Mouse (Mus musculus): Measurements from ENCODE around the gene Serpina11.

The Serpina11 gene

DNA sequence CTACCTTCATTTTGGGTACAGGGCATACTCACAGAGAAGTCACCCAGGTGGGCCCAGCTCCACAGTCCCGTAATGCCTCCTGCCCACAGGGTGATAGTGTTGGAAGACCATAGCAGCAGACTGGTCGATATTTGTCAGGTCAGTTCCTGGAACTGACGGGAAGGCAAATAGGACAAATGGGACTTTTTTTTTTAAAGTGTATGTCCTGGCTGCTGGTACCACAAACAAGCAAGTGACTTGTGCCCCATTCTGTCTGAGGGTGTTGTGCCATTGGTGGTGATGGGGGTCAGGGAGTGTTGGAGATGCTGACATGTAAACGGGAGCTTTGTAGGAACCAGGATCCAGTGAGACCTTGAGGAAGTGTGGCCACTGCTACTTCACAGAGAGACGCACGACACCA is at the start of gene Serpina11:
Serpina11 (minus strand) TSS at position 101 of the 400 bp plus-strand sequence.
- no peak for DNase-seq

DNA sequence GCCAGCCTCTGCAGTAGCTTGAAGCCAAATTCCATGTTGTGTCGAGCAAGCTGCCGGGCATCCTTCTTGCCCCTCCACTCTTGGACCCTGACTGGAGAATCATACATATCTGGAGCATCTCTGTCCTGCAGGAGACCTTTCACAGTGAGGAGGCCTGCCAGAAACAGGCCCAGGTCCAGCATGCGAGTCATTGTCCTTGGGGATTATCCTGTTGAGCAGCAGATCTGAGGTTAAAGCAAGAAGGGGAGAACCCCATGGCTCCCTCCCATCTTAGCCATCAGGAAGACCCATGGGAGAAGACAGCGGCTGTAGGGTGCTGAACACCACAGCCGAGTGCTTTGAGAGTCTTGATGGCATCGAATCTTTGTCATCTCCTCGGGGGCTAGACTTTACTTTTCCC is 48.4 kb upstream of the Serpina11 start:
- no peak for DNase-seq

DNA sequence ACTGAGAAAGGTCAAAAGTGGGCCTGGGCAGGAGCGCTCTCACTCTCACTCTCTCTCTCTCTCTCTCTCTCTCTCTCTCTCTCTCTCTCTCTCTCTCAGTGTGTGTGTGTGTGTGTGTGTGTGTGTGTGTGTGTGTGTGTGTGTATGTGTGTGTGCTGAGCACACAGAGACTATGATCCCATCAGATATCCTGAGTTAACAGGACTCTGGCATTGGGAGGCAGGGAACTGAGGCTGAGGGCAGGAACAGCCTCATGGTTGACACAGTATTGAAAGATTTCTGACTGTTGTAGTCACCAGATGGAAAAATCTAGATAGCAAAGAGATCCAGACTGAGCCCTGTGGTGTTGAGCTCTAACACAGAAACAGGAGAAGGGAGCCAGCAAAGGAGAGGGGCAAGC is 44.0 kb upstream of the Serpina11 start:
- no peak for DNase-seq

DNA sequence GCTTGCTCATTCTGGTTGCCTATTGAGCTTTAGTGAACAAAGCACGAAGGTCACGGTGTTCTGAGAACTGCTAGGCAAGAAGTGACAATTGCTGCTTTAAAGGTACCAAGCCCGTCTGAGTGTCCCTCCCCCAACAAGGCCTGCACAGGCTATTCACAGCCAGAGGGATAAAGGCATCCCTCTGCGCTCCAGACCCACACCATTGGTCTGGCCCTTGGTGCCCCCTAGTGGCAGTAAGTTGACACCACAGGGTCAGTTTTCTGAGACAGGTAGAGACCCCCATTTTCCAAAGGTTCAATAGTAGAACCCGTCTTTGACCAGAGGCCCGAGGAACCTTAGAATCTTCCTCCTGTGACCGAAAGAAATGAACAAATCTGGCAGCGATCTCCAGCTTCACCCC is 40.2 kb upstream of the Serpina11 start:
- DNase-seq, result no peak

DNA sequence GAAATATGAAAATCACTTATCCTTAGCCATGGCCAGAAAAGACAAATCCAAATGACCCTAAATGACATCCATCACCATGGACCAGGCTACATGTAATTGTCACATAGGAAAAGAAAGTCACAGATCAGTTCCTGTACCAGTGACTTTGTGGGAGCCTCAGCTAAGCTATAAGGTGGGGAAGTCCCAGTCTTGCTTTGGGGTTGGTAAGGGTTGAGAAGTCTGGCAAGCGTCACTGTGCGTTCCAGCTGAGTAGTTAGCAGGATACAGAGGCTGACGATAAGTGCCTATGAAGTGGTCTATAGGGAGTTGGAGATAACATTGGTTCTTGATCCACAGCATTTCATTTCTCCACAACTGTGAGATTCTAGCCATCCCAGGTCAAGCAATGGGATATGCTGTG is 25.5 kb upstream of the Serpina11 start:
- DNase-seq, result no peak

DNA sequence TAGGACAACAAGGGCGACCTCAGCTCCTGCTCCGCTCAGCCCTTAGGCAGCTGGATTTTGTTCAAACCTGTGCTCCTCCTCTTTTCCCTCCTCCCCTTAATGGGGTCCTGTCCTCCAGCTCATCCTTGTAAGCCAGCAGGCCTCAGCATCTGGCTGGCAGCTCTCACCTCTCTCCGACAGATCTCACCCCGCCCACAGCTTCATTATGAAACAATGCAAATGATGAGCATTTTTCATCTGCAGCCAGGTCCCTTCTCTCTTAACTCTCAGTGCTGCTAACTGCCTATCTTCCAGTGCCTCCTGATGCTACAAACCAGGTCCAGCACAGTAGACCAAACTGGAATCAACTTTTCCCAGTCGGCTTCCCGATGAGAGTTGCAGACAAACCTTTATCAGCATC is 23.9 kb upstream of the Serpina11 start, which contains the start of gene Serpina9:
Serpina9 (minus strand) TSS at position 136 of the 400 bp plus-strand sequence.
- no peak for DNase-seq

DNA sequence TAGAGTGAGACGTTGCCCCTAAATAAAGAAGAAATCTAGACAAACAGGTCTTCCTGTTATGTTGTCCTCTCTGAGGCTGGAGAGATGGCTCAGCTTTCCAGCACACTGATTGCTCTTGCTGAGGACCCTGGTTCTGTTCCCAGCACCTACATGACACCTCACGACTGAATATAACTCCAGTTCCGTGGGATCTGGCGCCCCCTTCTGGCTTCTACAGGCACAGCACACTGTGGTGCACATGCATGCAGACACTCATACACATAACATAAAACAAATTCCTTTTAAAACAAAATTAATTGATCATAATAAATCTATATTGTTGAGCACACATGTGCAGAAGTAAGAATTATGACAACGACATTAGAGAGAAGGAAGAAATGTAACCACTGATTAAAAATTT is 14.9 kb upstream of the Serpina11 start:
- DNase-seq, result no peak

DNA sequence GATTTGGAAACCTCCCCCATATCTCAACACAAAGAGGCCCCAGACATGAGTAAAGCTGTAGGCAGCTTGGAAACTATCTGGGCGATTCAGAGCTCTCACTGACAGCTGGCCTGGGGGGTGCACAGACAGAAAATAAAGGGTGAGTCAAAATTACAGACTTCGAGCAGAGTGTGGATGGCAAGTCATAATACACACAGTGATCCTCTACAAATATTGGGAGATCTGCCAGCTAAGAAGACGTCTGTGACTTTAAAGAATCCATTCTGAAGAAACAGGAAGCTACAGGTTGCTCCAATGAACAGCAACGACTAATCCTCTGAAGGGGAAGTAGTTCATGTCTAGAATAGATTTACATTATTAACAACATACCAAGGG is 13.5 kb upstream of the Serpina11 start:
- no peak for DNase-seq

DNA sequence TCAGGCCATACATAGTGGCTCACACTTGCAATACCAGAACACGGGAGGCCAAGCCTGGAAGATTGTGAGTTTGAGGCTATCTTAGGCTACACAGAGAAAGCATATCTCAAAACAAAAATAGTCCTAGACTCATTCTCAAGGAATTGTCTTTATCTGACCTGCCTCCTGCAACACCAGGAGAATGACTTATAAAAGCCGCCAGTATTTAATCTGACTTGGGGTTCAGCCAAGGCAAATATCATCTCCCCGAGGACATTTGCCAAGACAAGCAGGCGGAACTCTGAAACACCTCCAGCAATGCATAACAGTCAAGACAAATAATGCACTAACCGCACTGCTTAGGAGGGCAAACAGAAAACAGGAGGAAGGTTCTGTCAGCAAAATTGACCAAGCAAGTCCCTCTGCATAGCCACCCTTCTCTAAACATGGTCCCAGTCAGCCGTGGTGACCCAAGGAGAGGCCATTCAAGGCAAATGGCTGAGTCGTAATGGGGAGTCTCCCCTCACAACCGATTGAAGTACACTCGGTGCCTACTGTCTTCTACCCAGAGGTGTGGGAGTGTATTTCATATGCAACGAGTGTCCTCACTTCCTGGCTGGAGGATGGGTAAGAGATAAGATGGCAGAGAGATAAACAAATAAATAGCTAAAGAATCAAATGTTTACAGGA is 12.9 kb upstream of the Serpina11 start:
- DNase-seq, result no peak

DNA sequence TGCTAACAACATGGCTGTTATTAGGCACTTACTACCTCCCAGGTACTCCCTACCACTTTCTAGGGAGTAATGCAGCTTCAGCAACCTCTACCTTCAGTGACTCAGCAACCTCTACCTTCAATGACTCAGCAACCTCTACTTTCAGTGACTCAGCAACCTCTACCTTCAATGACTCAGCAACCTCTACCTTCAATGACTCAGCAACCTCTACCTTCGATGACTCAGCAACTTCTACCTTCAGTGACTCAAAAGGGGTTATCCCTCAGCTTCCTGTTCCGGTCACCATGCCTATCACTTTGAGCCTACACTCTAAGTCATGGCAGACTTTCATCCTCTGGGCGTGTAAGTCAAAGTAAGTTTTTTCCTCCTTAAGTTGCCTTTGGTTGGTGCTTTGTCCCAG is 10.8 kb upstream of the Serpina11 start:
- DNase-seq, result no peak

DNA sequence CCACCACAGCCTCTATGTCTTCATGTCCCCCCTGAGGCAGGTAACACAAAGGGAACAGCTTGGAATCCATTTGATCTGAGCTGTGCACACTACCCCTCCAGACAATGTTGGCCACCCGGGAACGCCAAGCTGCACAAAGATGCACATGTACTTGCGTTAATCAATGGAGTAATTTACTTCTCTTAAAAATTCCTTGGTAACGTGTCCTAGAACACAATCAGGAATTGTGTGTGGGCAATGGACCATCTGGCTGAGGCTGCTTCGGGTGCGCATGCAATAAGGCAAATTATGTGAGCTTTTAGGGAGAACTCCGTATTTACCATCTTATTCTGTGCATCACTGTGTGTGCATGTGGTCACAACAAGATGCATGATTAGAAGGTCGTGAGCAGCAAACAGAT is 9.9 kb upstream of the Serpina11 start:
- DNase-seq, result no peak

DNA sequence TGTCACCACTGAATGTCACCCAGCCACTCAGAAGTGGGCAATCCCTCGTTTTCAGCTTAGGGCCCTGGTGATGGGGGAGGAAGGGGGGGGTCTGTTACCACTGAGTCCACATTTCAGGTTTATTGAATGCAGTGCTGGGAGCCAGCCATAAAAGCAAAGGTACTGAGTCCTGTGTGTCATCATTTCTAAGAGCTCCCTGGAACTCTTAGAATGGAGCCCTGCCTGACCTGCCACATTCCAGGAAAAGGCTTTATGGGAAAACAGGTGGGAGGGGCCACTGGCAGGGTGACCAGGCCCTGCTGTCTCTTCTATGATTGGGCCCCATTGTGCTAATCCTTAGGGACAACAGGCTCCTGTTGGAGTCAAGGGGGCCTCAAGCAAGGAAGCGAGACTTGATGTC is 6.8 kb upstream of the Serpina11 start:
- DNase-seq, result no peak

DNA sequence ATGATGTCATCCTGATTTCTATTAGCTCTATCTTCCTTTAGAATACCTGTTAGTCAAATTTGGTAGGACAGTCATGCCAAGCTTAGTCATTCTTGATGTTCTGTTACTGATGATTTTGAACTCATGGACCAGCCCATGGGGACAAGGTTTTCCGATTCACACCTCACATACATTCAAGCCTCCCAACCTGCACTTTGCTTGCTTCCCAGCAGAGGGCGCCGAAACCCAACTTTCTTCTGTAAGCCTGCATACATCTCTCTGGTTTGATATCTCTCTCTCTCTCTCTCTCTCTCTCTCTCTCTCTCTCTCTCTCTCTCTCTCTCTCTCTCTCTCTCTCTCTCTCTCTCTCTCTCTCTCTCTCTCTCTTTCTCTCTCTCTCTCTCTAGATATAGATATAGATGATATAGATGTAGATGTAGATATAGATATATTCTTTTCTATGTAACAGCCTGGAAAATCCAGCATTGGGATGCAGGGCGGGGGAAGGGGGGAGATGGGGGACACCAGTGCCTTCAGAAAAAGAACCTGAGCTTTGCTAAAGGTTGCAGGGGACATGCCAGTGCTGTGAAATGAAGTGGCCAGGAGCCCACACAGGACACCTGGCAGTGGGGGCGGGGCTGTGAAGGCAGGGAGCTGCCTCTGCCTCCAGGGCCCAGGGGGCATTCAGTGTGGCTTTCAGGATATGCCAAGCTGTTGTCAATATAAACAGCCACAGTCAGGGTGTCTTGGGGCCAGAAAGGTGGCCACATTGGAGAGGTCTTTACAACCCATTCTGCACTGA is 5.7 kb upstream of the Serpina11 start:
- peak; percentile 44 for DNase-seq

DNA sequence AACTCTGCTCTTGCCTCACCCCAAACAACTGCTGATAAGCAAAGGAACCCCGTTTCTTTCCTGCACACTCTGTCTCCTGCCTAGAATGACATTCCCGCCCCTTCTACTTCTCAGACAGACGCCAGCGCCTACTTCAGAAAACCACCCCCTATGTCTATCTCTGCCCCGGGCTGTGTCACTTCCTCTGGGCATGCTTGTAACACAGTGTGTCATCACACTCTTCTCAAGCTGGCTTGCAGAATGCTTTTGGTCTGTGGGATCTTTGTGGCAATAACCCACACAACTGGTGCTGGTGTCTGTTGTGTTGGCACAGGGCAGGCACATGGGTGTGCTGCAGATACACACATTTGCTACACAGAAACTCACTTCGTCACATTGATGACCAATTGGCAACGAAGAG is 3.2 kb upstream of the Serpina11 start:
- DNase-seq, result no peak

DNA sequence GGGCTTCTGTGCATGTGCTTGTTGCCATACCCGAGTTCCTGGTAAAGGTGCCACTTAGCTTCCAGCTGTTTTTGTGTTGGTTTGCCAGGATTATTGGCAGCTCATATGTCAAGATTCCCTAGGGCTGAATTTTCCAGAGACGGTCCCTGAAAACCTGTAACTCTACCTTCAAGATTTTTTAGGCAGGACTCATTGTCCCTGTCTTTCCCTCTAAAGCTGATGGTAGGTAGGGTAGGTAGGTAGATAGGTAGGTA is 316 bp downstream of the Serpina11 start:
- no peak for DNase-seq

DNA sequence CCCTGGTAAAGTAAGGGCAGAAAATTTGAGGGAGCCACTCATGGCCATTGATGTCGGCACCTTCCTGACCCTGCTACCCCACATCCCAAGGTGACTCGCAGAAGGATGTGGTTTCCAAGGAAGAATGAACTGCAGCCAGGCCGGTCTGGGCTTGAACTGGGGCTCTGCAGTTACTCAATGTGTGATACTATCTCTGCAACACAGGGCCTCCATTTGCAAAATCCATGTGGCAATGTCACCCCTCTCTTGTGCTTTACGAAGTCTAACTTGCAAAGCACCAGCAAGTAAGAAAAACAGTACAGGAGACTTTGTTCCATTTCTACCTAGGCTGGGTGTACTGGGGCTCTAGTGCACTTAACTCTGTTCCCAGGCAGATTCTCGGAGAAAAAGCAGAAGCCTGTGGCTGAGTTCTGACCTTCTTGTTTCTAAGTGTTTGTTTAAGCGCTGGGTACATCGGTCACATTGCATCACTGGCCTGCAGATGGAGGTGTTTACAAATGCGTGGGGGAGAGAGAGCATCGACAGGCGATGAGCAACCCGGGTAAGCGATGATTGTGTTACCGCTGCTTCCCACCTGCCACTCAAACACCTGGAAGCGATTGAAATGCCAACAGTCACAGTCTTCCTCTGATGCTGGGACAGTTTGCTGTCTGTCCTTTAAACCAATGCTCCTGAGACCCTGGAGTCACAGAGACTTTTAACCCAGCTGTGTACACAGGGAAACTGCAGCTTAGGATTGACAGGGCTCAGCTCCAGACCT is 823 bp downstream of the Serpina11 start:
- DNase-seq, result no peak

DNA sequence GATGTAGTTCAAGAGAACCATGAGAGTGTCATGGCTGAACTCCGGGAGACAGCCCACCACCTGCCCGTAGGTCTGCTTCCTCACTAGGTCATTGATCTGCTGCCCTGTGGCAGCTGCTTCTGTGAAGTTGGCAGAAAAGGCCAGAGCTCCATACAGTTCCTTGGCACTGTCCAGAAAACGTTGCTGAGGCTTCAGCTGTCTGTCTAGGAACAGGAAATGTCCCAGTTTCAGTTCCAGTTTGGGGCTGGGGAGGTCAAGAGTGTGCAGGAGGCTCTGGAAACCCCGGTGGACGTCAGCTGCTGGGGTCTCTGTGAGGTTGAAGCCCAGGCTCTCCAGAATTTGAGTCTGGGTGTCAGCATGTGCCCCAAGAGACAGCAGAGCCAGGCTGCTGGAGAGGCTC is 3.9 kb downstream of the Serpina11 start:
- no peak for DNase-seq

DNA sequence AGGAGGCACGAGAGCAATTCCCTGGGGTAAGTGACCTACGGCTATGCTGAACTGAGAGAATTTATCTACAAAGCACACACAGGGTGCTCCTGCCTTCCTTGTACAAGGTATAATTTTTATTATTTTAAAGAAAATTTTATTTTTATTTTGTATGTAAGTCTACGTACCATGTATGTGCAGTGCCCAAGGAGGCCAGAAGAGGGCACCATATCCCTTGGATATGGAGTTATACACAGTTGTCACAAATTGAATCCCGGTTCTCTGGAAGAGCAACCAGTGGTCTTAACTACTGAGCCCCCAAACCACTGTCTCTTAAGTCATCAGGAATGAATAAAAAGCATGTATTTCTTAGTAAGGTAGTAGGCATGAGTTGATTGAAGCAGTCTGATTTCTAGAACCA is 4.8 kb downstream of the Serpina11 start:
- peak; percentile 20 for DNase-seq

DNA sequence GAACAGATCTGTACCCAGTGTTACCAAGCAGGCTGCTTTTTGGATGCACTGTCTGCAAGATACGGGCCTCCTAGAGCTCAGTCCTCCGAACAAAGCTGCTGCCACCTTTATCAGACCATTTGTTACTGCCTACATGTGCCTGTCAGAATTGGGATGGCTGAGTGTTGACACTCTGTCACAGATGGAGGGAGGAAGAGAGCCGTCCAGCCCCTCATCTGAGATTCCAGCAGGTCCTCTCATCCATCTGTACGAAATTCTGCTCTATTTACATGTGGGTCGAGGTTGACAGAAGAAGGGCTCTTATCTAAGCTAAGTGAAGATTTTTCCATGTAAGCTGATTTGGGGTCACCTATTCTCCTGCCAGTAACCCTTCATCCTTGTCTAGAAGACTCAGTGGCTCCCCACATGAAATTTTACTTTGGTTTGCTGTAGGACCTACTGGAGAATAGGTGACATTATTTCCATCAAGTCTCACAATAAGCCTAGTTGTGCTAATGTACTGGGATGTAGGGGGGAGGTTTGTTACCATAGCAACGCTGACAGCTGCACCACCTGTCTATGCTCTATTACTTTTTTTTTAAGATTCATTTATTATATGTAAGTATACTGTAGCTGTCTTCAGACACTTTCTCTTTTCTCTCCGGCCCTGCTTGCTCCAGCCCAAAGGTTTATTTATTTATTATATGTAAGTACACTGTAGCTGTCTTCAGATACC is 8.0 kb downstream of the Serpina11 start:
- DNase-seq, result no peak

DNA sequence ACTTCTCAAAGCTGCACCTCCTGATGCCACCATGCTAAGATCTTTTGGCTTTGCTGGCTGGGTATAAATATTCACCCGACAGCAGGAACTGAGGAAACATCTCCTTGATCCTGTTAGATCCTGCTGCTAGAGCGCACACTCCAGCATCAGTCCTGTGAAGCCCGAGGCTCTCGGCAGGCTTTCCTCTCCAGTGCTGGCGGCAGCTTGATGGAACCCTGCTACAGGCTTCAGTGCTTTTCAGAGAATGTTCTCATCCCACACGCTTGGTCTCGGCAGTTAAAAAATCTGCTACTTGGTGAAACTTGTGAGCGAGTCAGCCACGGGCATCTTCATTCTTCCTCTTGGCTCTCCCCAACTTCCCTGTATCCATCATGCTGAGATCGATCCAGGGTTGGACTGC is 11.5 kb downstream of the Serpina11 start:
- DNase-seq, result no peak

DNA sequence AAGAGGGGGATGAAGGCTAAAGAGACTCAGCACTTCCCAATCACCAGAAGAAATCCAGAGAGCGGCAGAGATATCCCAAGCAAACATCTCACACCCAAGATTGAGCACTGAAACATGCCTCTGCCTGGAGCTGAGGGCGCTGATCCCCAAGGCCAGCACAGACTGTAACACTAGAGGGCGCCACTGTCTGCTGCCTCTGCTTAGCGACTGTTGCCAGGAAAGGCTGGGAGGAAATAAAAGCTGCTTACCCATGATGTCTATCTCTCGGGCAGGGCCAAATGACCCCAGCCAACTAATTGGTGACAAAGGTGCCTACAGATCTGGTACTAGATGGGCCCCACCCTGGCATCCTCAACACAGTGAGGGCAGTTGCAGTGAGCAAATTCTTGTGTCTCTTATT is 11.9 kb downstream of the Serpina11 start:
- no peak for DNase-seq

DNA sequence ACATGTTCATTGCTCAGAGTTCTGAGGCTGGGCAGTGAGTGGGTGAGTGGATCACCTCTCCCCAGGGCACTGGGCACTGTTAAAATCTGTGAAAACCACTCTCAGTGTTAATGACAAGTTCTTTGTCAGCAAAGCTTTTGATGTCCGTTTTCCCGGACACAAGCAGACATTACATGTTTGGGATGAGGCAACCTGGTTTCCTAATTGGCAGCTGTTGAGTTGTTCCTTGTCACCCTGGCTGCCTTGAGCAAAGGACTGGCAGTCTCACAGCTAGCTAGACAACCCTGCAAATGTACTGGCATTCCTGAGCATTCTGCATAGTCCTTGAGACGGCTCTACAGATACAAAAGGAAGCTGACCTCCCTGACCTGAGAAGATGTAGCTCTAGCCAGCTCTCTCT is 12.7 kb downstream of the Serpina11 start:
- no peak for DNase-seq

DNA sequence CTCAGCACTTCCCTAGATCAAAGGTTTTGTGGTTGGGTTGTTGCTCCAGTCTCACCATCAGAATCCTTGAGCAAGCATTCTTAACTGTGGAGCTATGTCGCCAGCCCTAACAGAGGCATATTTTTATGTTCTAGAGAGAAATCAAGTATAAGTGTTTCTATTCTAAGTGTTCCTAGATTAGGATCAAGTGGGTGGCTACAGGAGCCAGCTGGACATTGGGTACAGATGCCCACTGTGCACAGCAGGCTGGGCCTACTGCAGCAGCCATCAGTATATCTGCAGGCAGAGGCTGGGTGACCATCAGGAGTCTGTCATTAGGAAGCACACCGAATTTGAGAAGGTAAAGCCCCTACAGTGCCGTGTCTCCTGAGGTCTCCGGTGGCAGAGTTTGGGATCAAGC is 18.7 kb downstream of the Serpina11 start:
- no peak for DNase-seq
